Mouse (Mus musculus) thymus, postnatal 14 days (tissue): ENCODE measurements around the gene Ttc7.

Source experiments
- DNase-seq: peaks from one replicate; pipeline ENCODE4 v3.0.0; 2021

Ttc7 gene

DNA sequence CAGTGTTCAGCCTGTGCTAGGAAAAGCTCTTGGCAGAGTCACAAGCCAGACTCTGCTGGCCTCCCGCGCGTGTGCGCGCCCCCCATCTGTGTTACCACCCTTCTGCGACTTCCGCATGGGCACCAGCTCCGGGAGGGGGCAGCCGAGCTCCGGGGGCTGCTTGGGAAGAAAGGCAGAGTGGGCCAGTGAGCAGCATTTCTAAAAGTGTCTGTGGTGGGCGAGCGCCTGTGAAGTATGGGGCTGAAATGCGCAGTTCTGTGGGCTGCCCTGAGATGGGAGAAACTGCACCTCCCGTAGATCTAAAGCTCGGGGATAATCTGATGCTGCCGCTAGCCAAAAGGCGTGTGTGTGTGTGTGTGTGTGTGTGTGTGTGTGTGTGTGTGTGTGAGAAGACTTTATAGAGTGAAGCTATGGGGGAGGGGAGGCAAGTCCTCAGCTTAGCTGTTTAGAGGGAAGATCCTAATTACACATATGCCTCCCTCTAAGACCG is 86.6 kb downstream of the Ttc7 start:
- DNase-seq = no peak

DNA sequence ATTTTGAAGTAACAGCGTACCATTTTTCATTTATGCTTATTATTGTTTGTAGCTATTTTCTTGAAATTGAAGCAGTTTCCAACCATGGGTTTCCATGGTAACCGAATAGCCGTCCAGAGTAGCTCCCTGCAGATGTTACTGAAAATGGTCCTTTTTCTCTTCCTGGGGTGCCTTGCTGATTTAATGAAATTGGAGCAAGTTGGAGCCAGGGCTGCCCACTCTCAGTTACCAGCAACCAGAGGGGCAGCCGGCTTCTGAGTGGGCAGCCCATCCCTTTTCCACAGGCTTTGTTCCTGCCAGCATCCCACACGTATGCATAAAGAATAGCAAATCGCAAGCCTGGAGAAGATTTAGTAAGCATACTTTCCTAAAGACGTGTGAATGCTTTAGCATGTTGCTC is 89.5 kb downstream of the Ttc7 start:
- no peak for DNase-seq

DNA sequence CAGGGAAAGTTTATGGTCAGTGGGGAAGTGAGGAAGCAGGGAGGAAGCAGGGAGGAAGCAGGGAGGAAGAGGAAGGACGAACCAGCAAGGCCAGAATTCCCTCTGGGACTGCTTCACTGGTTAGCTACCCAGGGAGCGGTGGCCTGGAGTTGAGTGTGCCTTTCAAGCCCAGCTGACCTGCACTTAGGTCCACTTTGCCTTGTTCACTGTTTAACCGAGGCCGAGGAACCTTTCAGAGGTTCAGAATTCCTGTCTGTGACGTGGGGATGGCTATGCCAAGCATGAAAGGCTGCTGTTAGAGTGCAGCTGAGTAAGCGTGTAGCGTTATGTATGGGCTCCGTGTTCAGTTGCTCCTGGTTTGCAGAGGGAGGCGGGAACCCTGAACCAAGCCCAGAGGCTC is 90.6 kb downstream of the Ttc7 start:
- DNase-seq = no peak

DNA sequence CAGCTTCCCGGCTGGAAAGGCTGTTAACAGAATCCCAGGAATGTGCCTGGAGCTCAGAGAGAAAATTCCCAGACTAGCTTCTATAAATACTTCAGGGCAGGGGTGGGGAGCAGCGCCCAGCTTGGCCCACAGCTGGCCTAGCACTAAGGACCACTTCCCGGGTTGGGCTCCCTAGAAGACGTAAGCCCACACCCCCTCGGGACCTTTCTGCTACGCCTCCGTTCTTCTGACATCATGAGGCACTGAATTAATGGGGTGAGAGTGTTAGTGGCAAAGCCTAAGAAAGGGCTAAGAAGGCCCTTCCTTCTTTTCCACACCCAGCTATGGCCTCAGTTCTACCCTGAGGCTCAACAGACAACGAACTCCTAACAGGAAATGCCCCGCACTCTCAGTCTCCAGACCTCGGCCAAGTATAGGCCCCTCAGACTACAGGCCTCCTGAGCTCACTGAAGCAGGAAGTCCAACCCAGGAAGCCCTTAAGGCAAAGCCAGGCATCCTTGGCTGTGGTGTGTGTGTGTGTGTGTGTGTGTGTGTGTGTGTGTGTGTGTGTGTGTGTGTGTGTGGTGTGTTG is 93.3 kb downstream of the Ttc7 start:
- DNase-seq = no peak

DNA sequence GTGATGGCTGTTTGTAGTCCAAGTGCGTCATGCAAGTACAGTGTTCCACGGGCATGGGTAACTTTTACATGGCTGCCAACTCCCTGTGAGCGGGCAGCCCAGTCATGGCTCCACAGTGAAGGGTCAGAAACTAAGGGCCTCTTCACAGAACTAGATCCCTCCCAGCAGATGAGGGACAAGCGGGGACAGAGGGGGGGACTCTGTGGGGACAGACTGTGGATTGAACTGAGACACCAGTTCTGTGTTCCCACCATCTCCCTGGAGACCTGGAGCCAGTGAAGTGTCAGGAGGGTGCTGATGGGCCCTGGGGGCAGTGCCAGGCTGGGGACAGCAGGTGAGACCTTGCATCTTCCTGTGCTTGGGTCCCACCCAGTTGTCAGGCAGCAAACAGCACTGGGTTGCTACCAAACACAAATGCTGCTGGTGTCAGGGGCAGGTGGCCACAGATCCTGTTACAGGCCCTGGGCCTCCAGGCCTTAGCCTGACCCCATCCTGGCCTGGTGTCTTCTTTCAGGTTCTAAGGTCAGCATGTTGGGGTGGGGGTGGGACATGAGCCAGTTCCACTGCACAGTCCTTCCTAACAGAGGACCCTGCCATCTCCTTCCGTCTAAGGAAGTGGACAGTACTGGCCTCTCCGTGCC is 94.3 kb downstream of the Ttc7 start:
- DNase-seq = no peak

DNA sequence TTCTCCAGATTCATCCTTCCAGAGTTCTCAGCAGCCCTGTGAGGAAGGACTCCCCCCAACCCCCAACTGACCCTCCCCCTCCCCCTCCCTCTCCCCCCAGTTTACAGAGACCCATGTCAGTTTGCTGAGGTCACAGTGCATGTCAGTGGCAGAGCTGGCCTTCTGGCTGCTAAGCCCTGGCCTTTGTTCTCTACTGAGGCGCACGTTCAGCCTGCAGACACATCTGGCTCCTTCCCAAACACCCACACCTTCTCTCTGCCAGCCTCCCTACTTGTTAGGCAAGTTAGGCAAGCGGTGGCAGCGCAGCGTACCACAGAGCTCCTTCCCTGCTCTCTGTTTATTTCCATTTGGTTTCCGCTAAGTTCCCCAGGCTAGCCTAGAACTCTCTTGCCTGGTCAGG is 94.8 kb downstream of the Ttc7 start:
- no peak for DNase-seq

DNA sequence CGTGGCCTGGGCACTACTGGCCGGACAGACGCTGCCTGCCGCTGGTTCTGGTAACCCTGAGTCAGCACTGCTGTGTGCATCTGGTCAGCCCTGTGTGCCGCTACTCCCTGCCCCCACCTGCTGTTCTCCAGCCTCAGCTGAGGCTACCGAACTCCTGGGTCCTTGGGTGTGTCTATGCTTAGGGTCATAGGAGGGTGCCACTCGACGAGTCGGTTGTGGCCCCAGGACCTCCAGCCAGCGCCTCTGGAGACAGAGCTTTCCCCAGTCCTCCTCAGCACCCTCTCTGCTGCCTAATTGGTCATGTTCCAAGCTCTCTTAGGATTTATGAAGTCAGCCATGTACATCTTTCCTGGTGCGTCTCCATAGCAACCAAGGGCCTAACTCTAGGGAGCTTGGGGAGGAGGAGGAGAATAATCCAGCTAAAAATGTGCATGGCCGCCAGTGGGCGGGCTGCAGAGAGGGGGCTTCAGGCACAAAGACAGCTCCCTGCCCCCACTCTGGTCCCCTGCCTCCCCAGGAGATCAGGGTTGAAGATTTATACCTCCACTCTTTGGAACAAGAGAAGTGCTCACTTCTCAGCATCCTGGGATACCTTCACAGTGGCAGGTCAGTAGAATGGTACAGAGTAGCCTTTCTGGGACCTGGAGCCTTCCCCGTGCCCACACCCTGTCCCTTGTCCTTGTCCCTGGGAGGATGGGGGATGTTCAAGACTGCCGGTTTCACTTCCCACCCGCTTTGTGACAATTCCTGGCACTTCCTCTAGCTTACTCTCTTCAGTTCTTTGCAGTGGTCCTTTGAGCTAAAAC is 95.9 kb downstream of the Ttc7 start:
- no peak for DNase-seq

DNA sequence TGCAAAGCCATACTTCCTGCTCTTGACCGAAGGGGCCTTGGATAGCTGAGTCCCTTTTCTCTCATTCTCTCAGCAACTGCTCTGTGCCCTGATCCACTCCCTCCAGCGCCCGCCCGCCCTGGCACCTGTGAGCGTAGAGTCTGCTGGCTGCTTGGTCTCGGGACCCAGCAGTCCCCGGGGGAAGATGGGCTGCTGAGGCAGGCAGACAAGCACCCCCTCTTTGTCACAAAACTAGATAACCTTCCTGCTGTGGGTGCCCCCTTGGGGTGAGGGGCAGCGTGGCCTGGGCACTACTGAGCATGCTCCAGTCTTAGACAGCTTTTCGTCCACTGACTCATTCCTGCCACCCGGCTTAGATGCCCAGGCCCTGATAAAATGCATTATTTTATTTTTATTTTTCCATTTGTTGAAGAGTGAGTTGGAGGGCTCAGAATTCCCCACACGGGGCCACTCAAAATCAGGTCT is 96.5 kb downstream of the Ttc7 start:
- no peak for DNase-seq

DNA sequence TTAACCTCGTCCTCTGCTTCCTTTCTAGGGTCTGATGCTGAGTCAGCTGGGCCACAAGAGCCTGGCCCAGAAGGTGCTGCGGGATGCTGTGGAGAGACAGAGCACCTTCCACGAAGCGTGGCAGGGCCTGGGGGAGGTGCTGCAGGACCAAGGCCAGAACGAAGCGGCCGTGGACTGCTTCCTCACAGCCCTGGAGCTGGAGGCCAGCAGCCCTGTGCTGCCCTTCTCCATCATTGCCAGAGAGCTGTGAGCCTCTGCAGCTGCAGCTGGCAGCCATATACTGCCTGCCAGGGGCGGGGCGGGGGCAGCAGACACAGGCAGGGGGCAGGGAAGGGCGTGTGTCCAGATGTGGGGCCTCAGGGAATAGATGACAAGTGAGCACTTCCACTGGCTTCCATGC is 97.1 kb downstream of the Ttc7 start:
- no peak for DNase-seq

DNA sequence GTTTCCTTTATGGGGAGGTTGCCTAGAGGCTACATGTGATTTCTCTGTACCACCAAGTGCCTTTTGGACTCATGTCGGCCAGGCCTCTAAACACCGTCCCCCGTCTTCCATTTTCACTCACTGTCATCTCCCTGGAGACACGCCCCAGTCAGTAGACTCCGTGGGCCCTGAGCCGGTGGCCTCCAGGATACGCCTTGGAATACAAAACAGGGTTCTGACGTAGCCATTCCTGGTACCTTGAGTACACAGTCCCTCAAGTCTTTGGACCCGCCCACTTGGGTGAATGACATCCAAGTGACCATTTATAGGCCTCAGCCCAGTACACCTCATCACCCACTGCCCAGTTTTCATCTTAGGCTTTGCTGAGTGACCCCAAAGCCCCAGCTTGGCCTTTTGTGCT is 98.0 kb downstream of the Ttc7 start:
- DNase-seq = no peak

DNA sequence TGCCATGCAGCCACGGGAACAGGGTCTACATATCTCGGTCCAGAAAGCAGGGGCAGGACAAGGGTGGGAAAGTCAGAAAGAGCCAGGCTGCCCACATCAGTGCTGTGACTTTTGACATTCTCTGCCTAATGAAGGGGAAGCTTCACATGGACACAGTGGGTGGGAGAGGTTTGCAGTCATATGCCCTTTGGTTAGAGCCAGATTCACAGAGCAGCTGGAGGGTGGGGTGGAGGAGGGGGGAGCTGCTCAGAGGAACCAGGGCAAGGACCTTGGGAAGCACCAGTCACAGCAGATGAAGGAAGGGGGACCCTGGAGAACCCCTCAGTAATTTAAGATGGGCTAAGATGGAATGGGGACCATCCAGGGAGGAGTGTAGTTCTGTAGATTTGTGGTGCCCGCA is 103.1 kb downstream of the Ttc7 start:
- no peak for DNase-seq

DNA sequence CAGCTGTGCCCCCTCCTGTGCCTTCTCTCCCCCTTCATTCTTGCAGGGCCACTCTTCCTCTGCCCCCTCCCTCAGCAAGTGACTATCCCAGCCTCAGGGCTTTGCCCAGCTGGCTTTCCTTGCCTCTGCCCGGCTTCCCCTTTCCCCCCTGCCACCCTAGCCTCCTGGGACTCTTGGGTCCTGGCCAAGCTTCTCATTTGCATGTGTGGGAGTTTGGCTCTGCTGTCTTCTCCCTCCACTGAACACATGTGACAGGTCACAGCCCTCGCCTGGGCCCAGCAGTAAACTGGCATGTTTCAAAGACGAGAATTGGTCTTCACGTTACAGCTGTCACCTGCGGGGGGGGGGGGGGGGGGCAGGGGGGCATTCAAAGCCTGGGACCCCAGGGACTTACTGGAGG is 104.4 kb downstream of the Ttc7 start:
- DNase-seq = no peak

DNA sequence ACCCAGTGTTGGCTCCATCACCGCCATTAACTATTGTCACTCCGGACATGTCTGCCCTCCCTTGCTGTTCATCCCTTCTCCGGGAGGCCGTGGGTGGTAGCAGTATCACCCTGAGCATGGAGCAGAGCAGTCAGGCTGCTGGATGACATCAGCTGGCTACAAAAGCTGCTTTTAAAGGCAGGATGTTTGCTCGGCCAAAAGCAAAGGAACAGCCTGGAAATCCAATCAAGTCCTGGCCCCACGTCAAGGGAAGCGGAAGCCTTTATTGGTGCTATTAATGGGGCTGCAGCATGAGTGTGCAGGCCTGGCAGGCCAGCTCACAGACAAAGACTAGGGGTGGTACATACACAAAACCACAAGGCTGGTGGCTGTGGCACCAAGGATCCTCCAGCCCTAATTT is 108.6 kb downstream of the Ttc7 start:
- DNase-seq = no peak

DNA sequence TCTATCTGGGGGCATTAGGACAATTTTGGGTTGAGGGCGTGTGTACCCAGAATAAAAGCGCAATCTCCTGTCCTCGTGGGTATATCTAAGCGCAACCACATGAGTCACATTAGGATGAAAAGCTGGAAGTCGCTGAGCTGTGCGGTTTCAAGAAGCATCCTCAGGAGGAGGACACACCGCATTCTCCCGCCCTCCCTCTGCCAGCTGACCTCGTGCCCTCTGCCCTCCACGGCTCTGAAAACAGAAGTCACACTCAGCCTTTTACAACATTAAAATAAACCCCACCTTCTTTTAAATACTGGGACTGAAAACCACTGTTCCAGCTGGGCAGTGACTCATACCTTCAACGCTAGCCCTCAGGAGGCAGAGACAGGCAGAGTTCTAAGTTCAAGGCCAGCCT is 114.4 kb downstream of the Ttc7 start:
- no peak for DNase-seq

DNA sequence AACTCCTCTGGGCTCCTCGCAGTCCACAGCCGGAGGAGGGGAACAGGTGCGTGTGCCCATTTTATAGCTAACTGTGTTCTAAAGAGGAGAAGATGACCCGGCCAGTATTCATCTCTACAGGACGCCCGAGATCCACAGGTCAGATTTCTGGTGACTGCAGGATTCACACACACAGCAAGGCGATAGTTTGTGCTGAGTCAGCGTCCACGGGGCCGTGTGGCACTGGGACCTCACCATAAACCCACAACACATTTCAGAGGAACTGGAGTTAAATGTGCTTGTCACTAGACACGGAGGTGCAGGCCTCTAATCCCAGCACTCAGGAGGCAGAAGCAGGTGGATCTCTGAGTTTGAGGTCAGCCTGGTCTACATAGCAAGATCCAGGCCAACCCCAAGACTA is 119.8 kb downstream of the Ttc7 start:
- DNase-seq = no peak

DNA sequence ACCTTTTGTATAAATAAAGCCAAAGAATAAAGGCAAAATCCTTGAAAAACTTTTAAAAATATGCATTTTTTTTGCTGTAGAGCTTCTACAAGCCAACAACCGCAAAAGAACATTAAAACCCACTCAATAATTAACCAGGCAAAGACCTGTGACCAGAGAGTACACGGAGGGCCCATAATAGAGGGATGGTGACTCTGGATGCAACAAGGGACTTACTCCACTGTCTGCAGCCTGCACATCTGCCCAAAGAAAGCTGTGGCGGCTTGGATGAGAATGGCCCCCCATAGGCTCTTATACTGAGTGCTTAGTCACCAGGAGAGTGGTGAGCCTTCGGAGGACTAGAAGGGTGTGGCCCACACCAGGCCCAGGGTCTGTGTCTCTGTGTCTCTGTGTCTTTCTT is 120.8 kb downstream of the Ttc7 start:
- DNase-seq = no peak

DNA sequence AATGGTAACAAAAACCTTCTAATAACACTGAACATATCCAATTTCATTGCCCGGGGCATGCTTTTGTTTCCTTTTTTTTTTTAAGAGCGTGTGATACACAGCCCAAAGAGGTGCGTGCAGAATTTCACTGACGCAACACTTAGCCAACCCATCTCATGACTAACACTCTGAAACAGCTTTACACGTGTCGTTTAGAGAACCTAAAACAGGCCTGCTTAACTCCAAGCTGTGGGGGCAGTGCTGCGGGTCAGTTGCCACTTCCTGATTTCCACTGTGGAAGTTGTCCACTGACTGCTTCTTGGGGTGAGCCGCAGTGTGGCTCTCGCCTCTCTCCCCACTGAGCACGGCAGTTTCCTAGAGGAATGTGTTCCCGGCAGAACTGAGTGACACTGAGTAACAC is 122.9 kb downstream of the Ttc7 start:
- no peak for DNase-seq

DNA sequence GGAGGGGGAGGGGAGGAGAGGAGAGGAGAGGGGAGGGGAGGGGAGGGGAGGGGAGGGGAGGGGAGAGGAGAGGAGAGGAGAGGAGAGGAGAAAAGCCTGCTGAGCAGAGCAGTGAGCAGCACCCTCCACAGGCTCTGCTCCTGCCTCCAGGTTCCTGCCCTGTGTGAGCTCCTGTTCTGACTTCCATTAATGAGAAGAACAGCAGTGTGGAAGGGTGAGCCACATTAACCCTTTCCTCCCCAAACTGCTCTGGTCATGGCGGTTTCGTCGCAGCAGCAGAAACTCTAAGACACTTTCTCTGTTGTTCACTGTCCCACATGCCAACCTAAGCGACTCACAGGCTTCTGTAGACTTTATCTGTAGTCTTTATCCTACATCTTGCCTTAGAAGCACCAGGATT is 124.0 kb downstream of the Ttc7 start:
- DNase-seq = no peak

DNA sequence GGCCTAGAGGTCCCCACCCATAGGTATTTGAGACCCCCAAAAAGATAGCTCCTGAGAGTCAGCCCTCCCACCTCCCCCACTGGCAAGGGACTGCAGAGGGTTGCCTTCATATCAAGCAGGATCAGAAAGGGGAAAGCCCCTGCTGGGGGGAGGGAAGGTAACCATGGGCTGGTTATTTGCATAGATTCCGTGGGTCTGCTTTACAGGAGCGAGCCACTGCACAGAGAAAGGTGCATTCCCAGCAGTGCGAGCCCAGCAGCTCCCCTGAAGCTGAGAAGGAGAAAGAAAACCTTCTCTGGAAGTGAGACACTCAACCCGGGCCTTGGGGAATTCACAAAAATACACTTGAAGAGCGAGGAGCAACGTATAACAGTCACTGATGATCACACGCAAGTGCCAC is 135.4 kb downstream of the Ttc7 start:
- DNase-seq = no peak

DNA sequence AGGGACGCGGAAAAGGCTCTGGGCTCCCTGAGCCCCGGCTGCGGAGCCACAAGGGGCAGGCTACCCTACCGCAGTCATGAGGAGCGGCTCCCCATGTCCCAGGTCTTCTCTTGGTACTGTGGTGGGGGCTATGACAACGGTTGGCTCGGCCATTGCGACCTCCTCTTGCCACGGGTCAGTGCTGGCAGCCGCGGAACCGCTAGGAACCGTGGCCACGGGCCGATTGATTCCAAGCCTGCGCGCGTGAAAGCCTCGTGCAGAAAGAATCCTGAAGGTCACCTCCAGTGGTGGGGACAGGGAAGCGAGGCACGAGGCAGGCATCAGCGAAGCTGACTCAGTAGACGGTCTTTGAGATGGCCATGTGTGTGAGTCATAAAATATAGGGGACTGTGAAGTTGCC is 144.8 kb downstream of the Ttc7 start, which contains the start of gene Stpg4:
Gene Stpg4 (minus strand): TSS at position 231 of the 400 bp plus-strand sequence.
- no peak for DNase-seq

DNA sequence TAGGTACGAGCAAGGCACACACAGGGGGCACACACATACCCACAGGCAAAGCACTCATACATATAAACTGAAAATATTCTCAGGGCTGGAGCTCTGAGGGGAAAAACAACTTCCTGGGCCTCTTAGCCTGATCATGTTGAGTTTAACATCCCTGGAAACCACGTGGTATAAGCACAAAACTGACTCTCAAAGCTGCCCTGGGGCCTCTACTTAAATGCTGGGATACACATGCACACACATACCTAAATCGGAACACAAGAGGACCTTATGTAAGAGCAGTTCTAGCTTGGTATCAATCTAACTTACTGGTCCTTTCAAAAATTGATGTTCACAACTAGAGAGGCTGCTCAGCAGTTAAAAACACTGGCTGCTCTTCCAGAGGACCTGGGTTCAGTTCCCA is 146.7 kb downstream of the Ttc7 start:
- DNase-seq = no peak
